Mouse (Mus musculus): ENCODE data around the gene Bid. TPM values are rescaled to one million over a fixed set of nuclear protein-coding genes. Genes with fewer than 3 reads are reported as not detected.

The Bid gene
- polyA plus RNA-seq, 1 experiment from 2014 or later: 21.1 TPM

Other genes starting within 250 kb of the Bid start
- gene Slc25a18, start 143.3 kb downstream of the Bid start, polyA plus RNA-seq (2014; fragmentation: Nextera tagmentation; extraction: Ambion mirVana): 0.20 TPM in 1 of 2 replicates, not detected in the other
- 125 and 128 TPM in 2 replicates for gene Atp6v1e1, start 94.1 kb downstream of the Bid start, polyA plus RNA-seq (2014; fragmentation: Nextera tagmentation; extraction: Ambion mirVana)
- 23.9 and 29.5 TPM in 2 replicates for gene Bcl2l13, start 80.6 kb downstream of the Bid start, polyA plus RNA-seq (2014; fragmentation: Nextera tagmentation; extraction: Ambion mirVana)
- gene Mical3, start 214.1 kb upstream of the Bid start, polyA plus RNA-seq (2014; fragmentation: Nextera tagmentation; extraction: Ambion mirVana): 22.3 and 24.8 TPM in 2 replicates